Mouse (Mus musculus) common myeloid progenitor, adult 5-6 weeks (primary cell): ENCODE measurements around the gene Tmc4. TPM values are rescaled to one million over a fixed set of nuclear protein-coding genes. Genes with fewer than 3 reads are reported as not detected.

Source experiments
- ATAC-seq: replicated peaks from 2 replicates; pipeline ENCODE4 v1.8.0; 2016; ENCODE audit warnings: low read depth, mild to moderate bottlenecking, moderate TSS enrichment, inconsistent platforms; ENCODE audit not compliant: poor library complexity, severe bottlenecking
- total RNA-seq: library from RNA; stranded (forward); fragments of 200-1000, 187-1606 nt; gene quantifications from 2 replicates; pipeline ENCODE4 v1.2.3, GENCODE M21; 2017

Gene Tmc4
- total RNA-seq, 1 experiment from 2014 or later, result 2.8 TPM

DNA sequence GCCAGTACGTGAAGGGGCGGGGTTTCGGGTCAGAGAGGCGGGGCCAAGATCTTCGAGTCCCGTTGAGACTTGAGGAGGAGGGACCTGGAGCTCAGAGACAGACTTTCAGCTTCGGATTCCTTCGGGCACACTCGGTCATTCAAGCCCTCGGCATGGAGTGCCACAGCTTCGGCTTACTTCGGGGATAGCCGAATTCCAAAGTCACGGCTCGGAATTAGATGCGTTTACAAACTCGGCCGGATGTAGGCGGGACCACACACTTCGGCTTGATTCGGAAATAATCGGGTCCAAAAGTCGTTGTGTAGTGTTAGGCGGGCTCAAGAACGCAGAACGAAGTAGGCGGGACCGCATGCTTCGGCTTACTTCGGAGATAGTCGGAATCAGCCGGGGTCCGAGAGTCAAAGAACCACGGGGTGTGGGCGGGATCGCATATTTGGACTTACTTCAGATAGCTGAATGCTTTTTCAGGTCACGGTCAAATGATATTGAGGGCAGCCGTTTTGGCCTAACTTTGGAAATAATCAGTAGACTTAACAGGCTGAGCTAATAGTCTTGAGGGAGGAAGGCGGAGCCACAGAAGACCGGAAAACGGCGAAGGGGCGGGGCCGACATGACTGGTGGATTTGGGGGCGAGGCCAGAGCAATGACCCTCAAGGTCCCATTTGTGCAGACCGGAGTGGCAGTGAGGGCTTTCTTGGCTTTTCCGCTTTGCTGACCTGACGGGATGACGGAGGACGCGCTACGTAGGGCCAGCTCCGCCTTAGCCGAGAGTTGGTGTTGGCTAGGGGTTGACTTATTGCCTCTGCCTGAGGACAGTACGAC is 15.8 kb upstream of the Tmc4 start, which contains the start of gene Mboat7:
Gene Mboat7, minus strand, starts transcription at position 537 of the 822 bp plus-strand sequence.
- ATAC-seq, result peak; percentile 69

DNA sequence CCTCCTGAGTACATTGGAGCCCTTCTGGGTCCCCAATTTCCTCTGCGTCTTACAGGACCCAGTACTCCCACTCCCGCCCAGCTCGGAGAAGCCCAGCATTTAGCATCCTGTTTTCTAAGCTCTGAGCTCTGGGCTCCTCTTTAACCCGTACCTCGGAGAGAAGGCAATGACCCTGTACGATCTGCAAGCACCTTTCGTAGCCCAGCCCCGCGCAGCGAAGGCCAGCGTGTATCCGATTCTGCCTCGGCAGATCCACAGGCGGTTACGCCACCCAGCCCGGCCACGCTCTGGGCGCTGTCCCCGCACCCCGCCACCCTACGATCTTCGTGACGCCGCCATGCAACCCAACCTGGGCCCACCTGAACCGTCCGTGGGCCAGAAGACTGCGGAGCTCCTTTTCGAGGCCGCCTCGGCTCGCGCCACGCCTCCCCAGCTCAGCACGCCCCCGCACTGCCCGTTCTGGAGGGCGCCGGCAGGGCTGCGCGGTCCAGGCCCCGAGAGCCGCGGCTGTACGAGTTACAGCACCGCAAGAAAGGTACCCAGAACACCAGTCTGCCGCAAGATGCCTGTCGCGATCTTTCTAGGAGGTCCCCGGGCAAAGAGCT is 15.1 kb upstream of the Tmc4 start, which contains the start of gene Tsen34:
Gene Tsen34, plus strand, starts transcription at position 482 of the 605 bp plus-strand sequence.
- ATAC-seq, result no peak

DNA sequence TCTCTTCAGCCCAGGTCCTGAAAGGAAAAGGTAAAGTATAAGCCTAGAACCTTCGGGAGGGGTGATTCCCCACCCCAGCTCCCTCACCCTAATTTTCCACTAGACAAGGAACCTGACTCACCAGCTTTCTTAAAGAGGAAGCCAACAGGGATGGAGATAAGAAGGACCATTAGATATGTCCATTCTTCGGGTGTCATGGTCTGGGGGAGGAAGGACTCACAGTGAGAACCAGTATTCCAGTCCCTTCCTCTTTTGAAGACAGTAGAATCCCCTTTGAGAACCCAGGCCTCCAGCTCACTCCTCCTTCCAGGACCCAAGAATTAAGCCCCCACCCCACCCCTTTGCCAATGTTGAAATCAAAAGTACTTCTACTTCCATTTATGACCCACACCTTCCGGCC is 14.6 kb upstream of the Tmc4 start:
- no peak for ATAC-seq

DNA sequence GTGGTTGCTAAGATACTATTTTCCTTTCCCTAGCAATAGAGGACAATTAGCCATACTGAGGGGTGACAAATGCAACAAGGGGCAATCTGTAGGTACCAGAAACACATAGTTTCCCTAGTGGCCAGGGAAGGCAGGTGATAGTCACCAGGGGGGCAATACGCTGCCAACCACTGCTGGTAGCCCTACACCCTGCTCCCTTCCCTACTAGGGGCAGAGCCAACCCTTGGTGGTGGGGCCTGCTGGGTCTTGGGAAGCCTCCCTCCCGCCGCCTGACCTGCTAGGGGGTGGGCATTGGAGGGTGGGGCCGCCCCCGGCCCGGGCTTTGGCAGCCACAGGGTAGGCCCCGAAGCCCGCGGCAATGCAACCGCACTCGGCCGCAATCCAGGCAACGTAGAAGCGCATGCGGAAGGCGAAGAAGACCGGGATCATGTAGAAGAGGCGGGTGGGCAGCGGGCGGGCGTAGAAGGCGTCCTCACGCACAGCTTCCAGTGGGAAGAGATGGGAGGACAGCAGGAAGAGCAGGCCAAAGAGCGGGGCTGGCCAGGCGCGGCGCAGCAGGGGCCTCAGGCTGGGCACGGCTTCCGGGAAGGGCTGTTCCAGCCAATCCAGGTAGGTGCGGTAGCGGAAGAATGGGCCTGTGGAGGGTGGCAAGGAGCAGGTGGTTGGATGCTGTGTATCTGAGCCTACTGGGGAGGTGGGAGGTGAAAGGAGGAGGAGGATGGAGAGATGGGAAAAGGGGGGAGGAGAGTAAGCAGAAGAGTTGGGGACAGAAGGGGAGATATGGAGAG is 8.2 kb upstream of the Tmc4 start:
- no peak for ATAC-seq

DNA sequence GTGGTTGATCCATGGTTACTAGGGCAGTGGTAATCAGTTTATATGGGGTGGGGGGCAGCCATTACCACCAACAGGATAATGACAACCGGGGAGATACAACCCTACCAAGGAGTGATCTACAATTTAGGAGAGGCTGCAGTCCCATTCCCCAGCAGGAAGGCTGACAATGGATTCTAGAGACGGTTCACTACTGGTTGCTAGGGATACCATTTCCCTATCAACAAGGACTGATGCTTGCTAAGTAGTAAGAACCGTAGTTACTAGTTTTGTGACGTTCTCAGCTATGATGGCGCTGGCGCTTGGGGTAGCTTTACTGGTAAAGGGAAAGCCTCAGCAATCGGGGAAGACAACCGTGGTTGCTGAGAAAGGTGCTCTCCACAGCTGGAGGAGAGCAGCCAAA is 7.3 kb upstream of the Tmc4 start:
- ATAC-seq, result no peak

DNA sequence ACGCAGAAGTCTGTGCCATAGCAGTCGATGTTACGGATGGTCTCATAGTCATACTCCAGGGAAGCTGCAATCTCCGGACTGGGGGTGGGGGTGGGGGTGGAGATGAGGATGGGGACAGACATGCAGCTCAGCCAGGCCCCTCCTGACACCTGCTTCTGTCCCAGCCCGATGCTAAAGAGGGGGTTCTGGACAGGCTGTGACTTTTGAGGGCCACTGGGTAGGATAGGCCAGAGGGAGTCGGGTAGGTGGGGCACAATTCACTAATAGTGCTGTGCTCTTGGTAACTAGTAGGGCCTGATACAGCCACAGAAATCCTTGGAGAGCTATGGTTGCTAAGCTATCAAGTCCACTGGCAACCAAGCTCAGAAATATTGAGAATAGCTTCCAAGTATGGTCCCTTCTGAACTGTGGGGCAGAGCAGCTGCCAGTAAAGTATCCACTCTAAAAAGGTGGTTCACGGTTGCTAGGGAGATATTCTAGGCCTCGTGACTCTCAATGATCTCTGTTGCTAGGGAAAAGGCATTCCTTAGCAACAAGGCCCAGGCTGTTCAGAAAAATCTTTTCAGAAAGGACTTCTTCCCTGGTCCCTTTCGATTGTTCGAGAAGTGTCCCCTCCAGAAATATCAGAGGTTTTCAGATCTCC is 6.7 kb upstream of the Tmc4 start:
- no peak for ATAC-seq

DNA sequence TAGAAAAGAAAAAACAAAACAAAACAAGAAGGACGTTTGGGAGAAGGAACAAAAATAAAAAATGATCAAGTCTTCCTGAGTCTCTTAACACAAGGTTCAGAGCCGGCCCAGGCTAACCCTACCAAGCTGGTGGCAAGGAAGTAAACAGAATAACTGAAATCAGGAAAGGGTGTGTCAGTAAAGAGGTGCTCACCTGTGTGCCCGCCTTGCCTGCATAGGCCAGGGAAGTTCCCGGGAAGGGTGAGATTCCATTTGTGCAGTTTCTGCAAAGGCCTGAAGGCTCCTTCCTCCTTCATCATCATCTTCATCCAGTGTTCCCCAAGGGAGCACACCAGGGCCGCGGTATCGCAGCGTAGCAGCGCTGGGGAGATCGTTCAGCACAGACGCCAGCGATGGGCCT is 982 bp downstream of the Tmc4 start:
- ATAC-seq, result no peak

DNA sequence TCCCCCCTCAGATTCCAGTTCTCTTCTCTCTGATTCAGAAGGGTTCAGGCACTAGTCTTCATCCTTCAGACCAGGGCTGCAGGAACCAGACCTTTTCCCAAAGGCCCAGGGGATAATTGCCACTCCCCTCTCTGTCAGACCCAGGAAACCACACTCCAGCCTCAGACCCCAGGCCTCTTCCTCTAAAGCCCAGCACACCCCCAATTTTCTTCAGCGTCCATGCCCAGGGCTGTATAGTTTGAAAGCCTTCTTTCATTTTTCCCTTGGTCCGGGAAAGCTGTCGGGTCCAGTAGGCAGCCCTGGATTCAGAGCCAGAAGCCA is 2.2 kb downstream of the Tmc4 start:
- ATAC-seq, result peak; percentile 67

DNA sequence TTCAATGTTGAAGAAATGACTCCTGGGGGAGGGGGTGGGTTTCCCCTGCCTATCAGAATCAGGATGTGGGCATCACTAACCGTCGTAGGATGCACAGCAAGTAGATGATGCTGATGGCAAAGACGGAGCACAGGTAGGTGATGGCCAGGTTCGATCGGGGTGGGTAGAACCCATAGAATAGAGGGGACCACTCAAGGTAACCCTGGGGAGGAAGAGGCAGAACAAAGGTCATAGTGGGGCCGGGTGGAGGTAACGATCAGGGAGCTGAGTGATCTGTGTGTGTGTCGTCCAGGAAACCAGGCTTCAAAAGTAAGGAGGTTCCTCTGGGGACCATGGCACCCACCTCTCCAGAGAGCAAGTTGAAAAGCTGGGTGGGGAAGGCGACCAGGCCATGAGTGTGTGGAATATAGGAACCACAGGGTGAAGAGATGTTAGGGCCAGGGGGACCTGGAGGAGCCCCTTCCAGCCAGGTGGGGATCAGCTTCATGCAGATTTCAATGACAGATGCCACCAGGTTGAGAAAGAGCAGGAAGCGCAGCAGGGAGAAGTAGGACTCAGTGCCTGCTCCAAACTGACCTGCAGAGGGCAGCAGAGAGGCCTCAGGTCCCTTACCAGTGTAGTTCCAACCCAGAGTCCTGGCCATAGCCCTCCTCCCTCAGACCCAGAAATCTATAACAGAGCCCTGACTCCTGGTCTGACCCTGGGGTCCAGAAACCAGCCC is 2.7 kb downstream of the Tmc4 start:
- peak; percentile 99 for ATAC-seq

DNA sequence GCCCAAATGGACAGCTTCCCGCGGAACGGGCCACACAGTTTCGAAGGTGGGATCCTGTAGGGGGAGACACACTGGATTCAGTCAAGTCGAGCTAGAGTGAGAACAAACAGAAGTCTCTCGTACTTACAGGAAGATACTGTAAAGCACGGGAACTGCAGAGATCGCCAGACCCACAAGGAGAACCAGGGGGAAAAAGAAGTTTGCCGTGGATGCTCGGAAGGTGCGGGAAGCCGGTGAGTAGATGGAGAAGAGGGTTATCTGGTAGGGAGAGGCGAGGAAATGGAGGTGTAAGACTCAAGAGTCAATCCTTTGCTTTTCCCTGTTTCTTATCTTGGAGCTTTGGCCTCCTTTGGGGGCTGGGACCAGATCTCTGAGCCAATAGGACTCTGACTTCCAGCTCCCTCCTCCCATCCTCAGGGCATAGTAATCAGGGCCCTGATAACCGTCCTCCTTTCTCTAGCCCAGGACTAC is 10.4 kb downstream of the Tmc4 start:
- ATAC-seq, result peak; percentile 16; the same call in 1 of the 2 replicates

DNA sequence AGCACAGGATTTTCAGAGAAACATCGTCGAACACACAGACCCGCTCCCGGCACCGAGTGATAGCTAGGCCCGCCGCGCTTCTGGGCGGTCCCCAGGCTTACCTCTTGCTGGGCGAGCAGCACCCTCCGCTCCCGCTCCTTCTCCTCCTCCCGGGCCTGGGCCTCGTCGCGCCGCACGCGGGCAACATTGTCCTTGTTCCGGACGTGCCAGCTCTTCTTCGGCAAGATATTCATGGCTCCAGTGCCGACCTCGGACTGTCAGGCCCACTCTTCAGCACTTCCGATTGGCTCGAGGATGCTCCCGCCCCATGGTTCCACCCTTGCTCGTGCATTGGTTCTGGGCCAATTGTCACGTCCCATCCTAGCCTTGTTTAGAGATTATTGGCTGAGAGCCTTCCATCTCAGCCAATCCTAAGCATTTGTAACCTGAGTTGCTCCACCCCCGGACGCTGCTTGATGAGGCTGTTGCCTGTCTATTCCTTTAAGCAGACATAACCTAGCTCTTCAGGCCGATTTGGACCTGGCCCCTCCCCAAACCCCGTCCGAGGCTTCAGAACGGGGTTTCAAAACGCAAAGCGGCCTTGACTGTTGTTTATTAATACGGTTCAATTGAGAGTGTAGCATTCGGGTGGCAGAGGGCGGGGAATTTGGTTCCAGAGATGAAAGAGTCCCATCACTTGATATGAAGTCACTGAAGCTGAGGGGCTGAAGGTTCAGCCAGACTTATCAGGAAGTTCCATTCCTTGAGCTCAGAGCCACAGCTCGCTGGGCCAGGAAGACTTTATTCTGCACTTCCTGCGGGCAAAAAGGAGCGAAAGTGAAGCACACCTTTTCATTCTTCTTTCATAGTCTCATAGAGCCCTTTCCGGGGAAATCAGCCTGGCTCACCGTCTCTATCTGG is 11.9 kb downstream of the Tmc4 start, which contains the start of gene Leng1:
Gene Leng1, minus strand, starts transcription at position 626 of the 900 bp plus-strand sequence.
- peak; percentile 94 for ATAC-seq

DNA sequence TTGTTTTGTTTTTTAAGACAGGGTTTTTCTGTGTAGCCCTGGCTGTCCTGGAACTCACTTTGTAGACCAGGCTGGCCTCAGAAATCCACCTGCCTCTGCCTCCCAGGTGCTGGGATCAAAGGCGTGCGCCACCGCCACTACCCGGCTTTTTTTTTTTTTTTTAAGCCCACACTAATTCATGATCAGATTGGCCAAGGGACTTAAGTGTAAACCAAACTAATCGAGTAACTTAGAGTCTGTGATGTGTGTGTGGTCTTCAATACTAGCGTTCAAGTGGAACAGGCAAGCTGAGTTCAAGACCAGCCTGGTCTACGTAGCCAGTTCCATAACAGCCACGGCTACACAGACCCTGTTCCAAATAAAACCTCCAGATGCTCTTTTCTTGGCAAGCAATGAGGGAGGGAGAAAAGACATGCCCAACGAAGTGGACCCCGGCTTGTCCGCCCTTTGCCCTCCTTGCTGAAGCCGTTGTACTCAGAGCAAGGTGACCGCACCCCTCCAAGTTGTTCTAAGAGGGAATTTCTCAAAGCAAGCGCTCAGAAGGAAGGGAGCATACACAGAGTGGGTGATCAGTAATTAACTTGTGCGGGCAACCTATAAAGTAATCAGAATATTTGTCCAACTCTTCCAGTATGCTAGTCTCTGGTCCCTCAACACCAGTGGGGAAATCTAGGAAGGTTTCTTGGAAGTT is 12.7 kb downstream of the Tmc4 start:
- no peak for ATAC-seq

DNA sequence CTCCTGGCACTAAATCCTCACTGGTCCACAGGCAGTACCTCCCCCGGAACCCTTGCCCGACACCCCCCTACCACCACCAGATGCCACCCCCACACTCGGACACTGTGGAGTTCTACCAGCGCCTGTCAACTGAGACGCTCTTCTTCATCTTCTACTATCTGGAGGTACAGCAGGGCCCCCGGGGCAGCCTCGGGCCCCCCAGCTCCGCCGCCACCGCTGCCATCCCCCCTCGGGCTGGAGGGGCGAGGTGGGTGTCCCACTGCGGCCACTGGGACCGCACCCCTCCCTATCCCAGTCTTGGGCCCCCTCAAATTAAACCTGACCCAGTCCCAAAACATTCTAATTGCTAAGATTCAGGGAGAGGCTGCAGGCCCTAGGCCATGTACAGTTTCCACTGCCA is 18.8 kb downstream of the Tmc4 start:
- ATAC-seq, result no peak

DNA sequence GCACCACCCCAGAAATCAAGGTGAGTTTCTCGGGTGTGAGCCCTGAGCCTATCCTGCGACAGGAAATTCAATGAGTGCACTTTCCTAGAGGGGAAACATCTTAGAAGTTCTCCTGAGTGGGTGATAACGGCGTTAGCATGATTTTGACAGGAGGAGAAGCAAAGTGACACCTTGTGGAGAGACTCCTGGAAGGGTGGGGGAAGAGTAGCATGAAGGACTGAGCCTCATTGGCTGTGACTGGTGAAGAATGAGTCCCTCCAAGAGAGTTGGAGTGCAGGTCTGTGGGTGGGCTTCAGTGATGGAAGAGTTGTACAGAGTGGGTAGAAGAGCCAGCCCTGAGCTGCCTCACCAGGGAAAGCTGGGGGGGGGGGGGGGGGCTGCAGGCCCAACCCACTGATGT is 20.4 kb downstream of the Tmc4 start:
- ATAC-seq, result no peak

DNA sequence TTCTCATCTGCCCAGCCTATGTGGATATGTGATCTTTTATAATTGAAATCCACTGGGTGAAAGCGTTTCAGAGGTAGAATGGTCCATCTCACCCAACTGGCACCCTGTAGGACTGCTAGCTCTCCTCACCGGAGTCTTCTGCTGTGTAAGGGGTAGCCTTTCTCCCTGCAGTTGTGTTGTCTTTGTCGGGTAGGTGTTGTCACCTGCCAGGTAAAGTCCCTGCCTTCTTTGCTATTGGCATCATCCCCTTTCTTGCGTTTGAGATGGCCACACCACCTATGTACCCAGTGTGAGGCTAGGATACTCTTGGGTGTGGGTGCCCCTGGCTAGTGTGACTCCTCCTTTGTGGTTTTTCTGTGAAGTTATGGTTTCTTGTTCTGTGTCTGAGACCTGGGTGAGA is 30.7 kb downstream of the Tmc4 start:
- no peak for ATAC-seq

DNA sequence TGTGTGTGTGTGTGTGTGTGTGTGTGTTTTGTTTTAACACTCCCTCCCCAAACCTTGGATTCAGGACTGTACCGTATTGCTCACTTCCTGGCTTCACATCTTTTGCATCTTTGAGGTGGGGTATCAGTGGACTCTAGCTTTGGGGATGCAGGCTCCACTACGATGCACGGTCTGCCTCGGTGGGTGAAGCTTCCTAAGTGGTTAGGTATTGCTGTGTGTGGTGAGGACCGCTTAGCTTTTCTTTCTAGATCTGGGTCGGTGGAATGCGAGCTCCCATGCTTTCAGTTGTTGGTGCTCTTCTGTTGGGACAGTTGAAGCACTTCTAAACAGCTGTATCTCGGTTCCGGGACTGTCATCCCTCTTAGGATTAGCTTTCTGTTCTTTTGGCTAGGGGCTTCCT is 31.2 kb downstream of the Tmc4 start:
- no peak for ATAC-seq

DNA sequence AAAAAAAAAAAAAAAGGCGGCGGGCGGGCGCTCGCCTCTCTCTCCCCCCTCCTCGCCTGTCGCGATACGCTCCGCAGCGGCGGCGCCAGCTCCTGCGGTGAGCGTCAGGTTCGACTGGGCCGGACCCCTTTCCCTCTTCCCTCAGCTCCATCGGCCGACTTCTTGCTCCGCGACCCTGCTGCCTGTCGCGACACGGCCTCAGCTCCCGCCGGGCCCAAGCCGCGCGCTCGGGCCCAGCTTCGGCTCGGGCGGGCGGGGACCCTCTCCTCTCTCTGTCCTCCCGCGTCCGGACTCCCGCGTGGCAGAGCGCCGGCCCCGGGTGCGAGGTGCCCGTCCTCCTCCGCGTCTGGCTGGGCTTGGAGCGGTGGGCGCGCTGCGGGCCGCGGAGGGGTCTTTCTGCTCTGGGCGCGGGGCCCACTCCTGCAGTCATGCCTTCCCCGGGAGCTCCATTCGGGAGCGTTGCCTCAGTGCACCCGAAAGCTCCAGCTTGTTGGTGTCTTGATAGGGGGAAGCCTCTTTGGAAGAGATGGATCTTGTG is 31.8 kb downstream of the Tmc4 start:
- peak; percentile 13 for ATAC-seq
